Mouse (Mus musculus): ENCODE results near the gene Gm21953. TPM values are rescaled to one million over a fixed set of nuclear protein-coding genes. Genes with fewer than 3 reads are reported as not detected.
"Not testable (repeated sequence)": the region's sequence is repeated elsewhere in the genome, so short reads cannot be mapped to it uniquely, and the experiment has no call there.

Gene Gm21953
- not detected for total RNA-seq (2022)

DNA sequence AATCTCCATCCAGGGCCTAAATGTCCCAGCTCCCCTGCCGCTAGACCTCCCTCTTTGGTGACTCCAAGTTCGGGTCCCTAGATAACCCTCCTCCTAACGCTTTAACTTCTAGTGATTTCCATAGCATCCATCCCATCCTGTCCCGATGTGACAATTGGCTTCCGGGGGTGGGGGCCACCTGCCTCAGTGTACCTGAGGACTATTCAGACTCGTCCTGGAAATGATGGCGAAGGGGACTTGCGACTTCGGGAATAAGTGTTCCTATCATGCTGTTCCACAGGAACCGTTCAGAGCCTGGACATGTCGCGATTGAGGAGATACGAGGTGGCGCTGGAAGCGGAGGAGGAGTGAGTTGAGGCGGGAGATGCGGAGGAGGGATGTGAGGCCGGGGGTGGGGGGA lies at the start of gene Gm21953:
Gene Gm21953 (plus strand): TSS at position 301 of the 400 bp plus-strand sequence.
- not testable (repeated sequence) for DNase-seq (ENCODE audit: low spot score)

DNA sequence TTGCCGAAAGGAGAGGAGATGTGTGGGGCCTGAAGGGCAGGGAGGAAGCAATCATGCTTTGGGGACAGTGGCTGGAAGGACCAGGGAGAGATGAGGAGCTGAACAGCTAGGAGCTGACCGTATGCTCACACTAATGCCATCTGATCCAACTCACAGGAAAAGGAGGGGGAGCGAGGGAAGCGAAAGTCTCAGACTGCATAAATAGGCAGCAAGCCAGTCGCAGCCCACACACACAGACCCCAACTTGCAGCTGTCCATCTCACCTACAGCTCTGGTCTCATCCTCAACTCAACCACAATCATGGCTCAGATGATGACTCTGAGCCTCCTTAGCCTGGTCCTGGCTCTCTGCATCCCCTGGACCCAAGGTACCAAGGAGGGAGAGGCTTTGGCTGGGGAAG lies 38.6 kb upstream of the Gm21953 start, which contains the start of gene Ccl21b:
Gene Ccl21b (plus strand): TSS at position 301 of the 400 bp plus-strand sequence.
- DNase-seq (ENCODE audit: low spot score): not testable (repeated sequence)

- not testable (repeated sequence) for DNase-seq (ENCODE audit: low spot score)
Observed at GRCm38 (mm10) chr4:42318034-42318433, 24.0 kb downstream of the Gm21953 start, which contains the start of gene Fam205a3. TSS of gene Fam205a3 (plus strand) at chr4:42318334.

Other genes with a start within 250 kb of the Gm21953 start
- gene Gm3893, start 203.1 kb upstream of the Gm21953 start, total RNA-seq (2022): not detected
- gene Gm13304, start 179.4 kb upstream of the Gm21953 start, total RNA-seq (2022): 10 to 100 TPM; 28.4 to 45.6 (median 39.5) TPM
- not detected for gene Gm13306, start 140.8 kb upstream of the Gm21953 start, total RNA-seq (2022)
- gene Gm13305, start 125.7 kb upstream of the Gm21953 start, total RNA-seq (2022): not detected
- under 1 TPM in 2 of 4 experiments, not detected in 2; 0.25 to 0.28 TPM for gene Gm10600, start 53.6 kb upstream of the Gm21953 start, total RNA-seq (2022)
- not detected for gene Ccl21b, start 38.5 kb upstream of the Gm21953 start, total RNA-seq (2022)
- under 1 TPM in 1 of 4 experiments, not detected in 3; 0.11 TPM for gene Fam205a3, start 24.1 kb downstream of the Gm21953 start, total RNA-seq (2022)
- gene Gm21586, start 145.1 kb downstream of the Gm21953 start, total RNA-seq (2022): not detected
- under 1 TPM in 1 of 4 experiments, not detected in 3; 0.13 TPM for gene Gm2163, start 172.5 kb downstream of the Gm21953 start, total RNA-seq (2022)
- under 1 TPM in 1 of 4 experiments, not detected in 3; 0.11 TPM for gene Fam205a2, start 233.9 kb downstream of the Gm21953 start, total RNA-seq (2022)